Mouse (Mus musculus) embryonic facial prominence, embryonic 14.5 days (tissue): ENCODE measurements around the gene Exoc2. TPM values are rescaled to one million over a fixed set of nuclear protein-coding genes. Genes with fewer than 3 reads are reported as not detected.

Experiments
- ATAC-seq: fragments of 200-750 bp; cut with Nextera tagmentation; 2 replicates; pipeline ENCODE4 v1.8.0; 2017; ENCODE audit warnings: low read depth, moderate number of reproducible peaks, moderate TSS enrichment
- DNase-seq: peaks from one replicate; pipeline ENCODE4 v3.0.0-alpha.2; 2015; ENCODE audit warnings: low spot score
- H3K27ac ChIP-seq: fragments of 300-500 bp; sonication (generic); replicated peaks from 2 replicates; pipeline ENCODE4 v1.5.1; 2014; ENCODE audit warnings: low read depth, mild to moderate bottlenecking, low read length, moderate library complexity
- H3K27me3 ChIP-seq: fragments of 300-500 bp; sonication (generic); replicated peaks from 2 replicates; pipeline ENCODE4 v1.6.1; 2014; ENCODE audit warnings: low read length; ENCODE audit not compliant: control insufficient read depth, insufficient read depth
- H3K36me3 ChIP-seq: fragments of 300-500 bp; sonication (generic); 2 replicates; pipeline ENCODE4 v1.6.1; 2014; ENCODE audit warnings: low read length, mixed read lengths; ENCODE audit not compliant: control insufficient read depth, insufficient read depth
- H3K4me1 ChIP-seq: fragments of 300-500 bp; sonication (generic); 2 replicates; pipeline ENCODE4 v1.6.1; 2014; ENCODE audit warnings: antibody characterized with exemption, low read length; ENCODE audit not compliant: control insufficient read depth, insufficient read depth
- H3K4me2 ChIP-seq: fragments of 300-500 bp; sonication (generic); 2 replicates; pipeline ENCODE4 v1.6.1; 2014; ENCODE audit warnings: low read depth, mild to moderate bottlenecking, low read length, moderate library complexity, mixed read lengths
- H3K4me3 ChIP-seq: fragments of 300-500 bp; sonication (generic); 2 replicates; pipeline ENCODE4 v1.5.1; 2014; ENCODE audit warnings: low read depth, mild to moderate bottlenecking, low read length
- H3K9ac ChIP-seq: fragments of 300-500 bp; sonication (generic); 2 replicates; pipeline ENCODE4 v1.6.1; 2014; ENCODE audit warnings: low read depth, mild to moderate bottlenecking, low read length, moderate library complexity, mixed read lengths
- H3K9me3 ChIP-seq: fragments of 300-500 bp; sonication (generic); 2 replicates; pipeline ENCODE4 v1.6.1; 2016; ENCODE audit warnings: low read length; ENCODE audit not compliant: control insufficient read depth
- WGBS: fragments of 180-500 bp; shearing (Covaris S2); extraction: QIAGEN DNeasy Blood & Tissue Kit; methylation state at CpG from one replicate; pipeline ENCODE4 v1.1.7; 2014; 5-methylcytosine and 5-hydroxymethylcytosine counted together
- polyA plus RNA-seq: library from polyadenylated mRNA; unstranded; fragments of >200 nt; fragmentation: Nextera tagmentation; extraction: Ambion mirVana; gene quantifications from 2 replicates; pipeline ENCODE4 v1.2.1, GENCODE M21; 2014

The Exoc2 gene
- polyA plus RNA-seq, 1 experiment from 2014 or later: 26.8 TPM

GRCm38 (mm10) chr13:30901387-30902041 lies 72.4 kb downstream of the Exoc2 start:
- H3K9me3 ChIP-seq: no peaks in the 10 kb centered on the region
- DNase-seq: no peak
- no peaks in the 10 kb centered on the region for H3K4me1 ChIP-seq
- H3K4me2 ChIP-seq: no peak overlapping the region
- no peak overlapping the region for H3K27ac ChIP-seq
- H3K9ac ChIP-seq: no peak overlapping the region
- 83% methylated on average over 7 of the region's 7 CpGs for WGBS
- H3K36me3 ChIP-seq: peaks cover 36% of the 10 kb centered on the region
- no peak overlapping the region for H3K4me3 ChIP-seq
- no peaks in the 10 kb centered on the region for H3K27me3 ChIP-seq
- ATAC-seq: no peak

DNA sequence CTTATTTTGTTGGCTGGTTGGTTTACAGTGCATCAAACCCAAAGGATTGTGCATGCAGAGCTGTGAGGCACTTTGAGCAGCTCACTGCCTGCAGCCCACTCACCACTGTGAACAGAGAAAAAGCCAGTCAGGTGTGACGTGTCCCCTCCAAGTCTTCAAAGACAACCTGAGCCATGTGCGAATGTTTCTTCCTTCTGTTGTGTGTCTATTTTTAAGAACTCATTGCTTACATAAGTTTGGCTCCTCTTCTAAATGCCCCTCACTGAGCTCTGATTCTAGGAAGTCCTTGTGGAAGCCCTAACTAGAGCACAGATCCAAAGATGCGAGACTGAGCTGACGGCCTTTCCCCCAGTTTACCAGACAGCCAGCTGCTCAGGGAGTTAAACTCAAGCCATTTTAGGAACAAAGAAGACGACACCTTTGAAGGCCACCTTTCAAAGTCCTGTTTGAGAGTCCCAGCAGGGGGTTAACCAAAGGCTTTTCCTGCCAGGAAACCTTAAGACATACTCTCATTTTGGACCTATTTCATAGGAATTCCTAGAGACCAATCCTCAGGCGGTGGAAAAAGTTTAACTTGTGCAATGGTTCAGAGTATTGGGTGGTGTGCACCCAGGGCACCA lies 79.8 kb downstream of the Exoc2 start:
- 67% methylated on average over 6 of the region's 6 CpGs for WGBS
- DNase-seq: no peak

DNA sequence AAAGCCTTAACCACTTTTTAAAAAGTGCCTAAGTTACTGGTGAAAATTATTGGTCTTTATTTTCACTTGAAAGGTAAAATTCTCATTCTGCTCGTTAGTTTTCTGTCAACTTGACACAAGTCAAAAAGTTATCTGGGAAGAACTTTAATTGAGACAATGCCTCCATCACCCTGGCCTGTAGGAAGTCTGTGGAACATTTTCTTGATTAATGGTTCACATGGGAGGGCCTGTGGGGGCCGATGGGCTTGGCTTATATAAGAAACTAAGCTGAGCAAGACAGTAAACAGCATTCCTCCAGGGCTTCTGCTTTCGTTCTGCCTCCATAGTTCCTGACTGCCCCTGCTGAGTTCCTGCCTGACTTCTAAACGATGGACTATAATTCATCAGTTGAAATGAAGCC lies 81.6 kb downstream of the Exoc2 start:
- no peaks in the 10 kb centered on the region for H3K36me3 ChIP-seq
- DNase-seq (no peak), ATAC-seq (no peak)
- no peaks in the 10 kb centered on the region for H3K4me1 ChIP-seq
- H3K27ac ChIP-seq: no peak overlapping the region
- H3K9me3 ChIP-seq: no peaks in the 10 kb centered on the region
- H3K9ac ChIP-seq: no peak overlapping the region
- no peak overlapping the region for H3K4me2 ChIP-seq
- no peak overlapping the region for H3K4me3 ChIP-seq
- WGBS: 66% methylated on average over 4 of the region's 4 CpGs
- H3K27me3 ChIP-seq: no peaks in the 10 kb centered on the region

More for the DNA sequence above, 79.8 kb downstream of the Exoc2 start:
- Histone ChIP-seq H3K9me3 (no peaks in the 10 kb centered on the region), H3K27me3 (no peaks in the 10 kb centered on the region), H3K4me3 (no peak overlapping the region), H3K9ac (no peak overlapping the region), H3K4me1 (no peaks in the 10 kb centered on the region), H3K36me3 (peaks cover 4% of the 10 kb centered on the region; the same call in 1 of the 2 replicates), H3K4me2 (no peak overlapping the region), H3K27ac (no peak overlapping the region)
- no peak for ATAC-seq

DNA sequence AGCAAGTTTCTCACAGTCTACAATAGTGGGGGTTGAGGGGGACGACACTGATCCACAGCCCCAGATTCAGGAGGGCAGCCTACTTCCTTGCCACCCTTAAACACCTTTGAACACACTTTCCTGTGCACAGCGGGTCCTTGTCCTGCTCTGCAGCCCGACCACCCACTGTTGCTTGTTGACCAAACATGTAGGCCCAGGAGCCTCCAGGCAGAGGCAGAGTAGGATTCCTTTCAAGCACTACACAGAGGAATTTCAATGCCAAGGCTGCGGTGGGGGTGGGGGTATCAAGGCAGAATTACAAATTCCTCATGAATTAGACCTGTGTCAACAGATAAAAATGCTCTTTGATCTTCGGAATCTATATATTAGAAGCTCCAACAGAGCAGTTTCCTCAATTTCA lies 82.7 kb downstream of the Exoc2 start:
- Histone ChIP-seq H3K9ac (no peak overlapping the region), H3K27ac (no peak overlapping the region), H3K9me3 (no peaks in the 10 kb centered on the region), H3K4me1 (no peaks in the 10 kb centered on the region), H3K27me3 (no peaks in the 10 kb centered on the region), H3K36me3 (0 out of 2 replicates have a peak, but pooled peaks cover 5% of the 10 kb centered on the region), H3K4me3 (no peak overlapping the region), H3K4me2 (no peak overlapping the region)
- no peak for ATAC-seq
- 50% methylated on average over 5 of the region's 5 CpGs for WGBS
- peak; percentile 10 for DNase-seq

DNA sequence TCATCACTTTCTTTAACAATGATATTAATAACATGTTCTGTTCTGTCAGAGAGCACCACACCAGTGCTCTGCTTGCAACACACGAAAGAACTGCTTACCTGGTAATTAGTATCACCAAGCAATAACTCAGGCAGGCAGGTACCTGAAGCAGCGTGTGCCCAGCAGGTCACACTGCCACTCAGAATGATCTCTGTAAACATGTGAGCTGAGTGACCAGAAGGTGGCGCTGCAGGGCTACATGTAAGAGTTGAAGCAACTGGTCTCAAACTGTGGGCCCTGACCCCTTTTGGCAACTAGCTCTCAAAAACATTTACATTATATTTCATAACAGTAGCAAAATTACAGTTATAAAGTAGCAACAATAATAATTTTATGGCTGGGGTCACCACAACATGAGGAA lies 85.4 kb downstream of the Exoc2 start:
- WGBS: 12% methylated on average over 3 of the region's 3 CpGs
- H3K4me1 ChIP-seq: no peaks in the 10 kb centered on the region
- DNase-seq: peak; percentile 84

GRCm38 (mm10) chr13:30880310-30880709 lies 93.6 kb downstream of the Exoc2 start:
- DNase-seq (no peak), ATAC-seq (no peak)
- H3K27me3 ChIP-seq: no peaks in the 10 kb centered on the region
- no peak overlapping the region for H3K27ac ChIP-seq
- 90% methylated on average over 5 of the region's 5 CpGs for WGBS
- peaks cover 25% of the 10 kb centered on the region for H3K36me3 ChIP-seq
- H3K4me3 ChIP-seq: no peak overlapping the region
- H3K4me2 ChIP-seq: no peak overlapping the region
- H3K4me1 ChIP-seq: no peaks in the 10 kb centered on the region
- no peaks in the 10 kb centered on the region for H3K9me3 ChIP-seq
- no peak overlapping the region for H3K9ac ChIP-seq

More for the DNA sequence above, 85.4 kb downstream of the Exoc2 start:
- Histone ChIP-seq H3K27ac (no peak overlapping the region), H3K27me3 (no peaks in the 10 kb centered on the region), H3K9ac (no peak overlapping the region), H3K4me2 (no peak overlapping the region), H3K36me3 (peaks cover 13% of the 10 kb centered on the region; the same call in 1 of the 2 replicates), H3K4me3 (no peak overlapping the region), H3K9me3 (no peaks in the 10 kb centered on the region)
- no peak for ATAC-seq

DNA sequence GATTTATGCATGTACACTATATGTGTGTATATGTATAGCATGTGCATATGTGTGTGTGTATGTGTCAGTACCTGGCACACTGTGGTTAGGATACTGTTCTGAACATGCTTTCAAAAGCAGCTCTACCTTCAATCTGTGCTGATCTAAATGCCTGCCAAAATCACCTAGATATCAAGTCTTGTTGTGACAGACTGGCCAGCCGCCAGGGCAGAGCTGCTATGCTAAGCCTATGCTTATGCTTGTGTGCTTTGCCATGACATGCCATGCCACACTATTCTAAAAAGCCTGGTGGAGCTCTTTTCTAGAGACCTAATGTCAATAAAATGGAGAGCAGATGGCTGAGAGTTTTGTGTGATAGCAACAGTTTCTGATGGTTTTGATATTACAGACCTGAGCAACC lies 94.0 kb downstream of the Exoc2 start:
- ATAC-seq (no peak), DNase-seq (peak; percentile 56)
- peaks cover 26% of the 10 kb centered on the region for H3K36me3 ChIP-seq
- no peak overlapping the region for H3K4me3 ChIP-seq
- H3K27ac ChIP-seq: no peak overlapping the region
- 77% methylated on average over 1 of the region's 1 CpGs for WGBS
- no peaks in the 10 kb centered on the region for H3K4me1 ChIP-seq
- H3K27me3 ChIP-seq: no peaks in the 10 kb centered on the region
- H3K4me2 ChIP-seq: no peak overlapping the region
- H3K9ac ChIP-seq: no peak overlapping the region
- no peaks in the 10 kb centered on the region for H3K9me3 ChIP-seq

GRCm38 (mm10) chr13:30875825-30876224 lies 98.1 kb downstream of the Exoc2 start:
- Histone ChIP-seq H3K9me3 (no peaks in the 10 kb centered on the region), H3K36me3 (peaks cover 40% of the 10 kb centered on the region), H3K4me1 (no peaks in the 10 kb centered on the region), H3K4me3 (no peak overlapping the region), H3K27ac (no peak overlapping the region), H3K9ac (no peak overlapping the region), H3K27me3 (no peaks in the 10 kb centered on the region), H3K4me2 (no peak overlapping the region)
- ATAC-seq: no peak
- 91% methylated on average over 3 of the region's 3 CpGs for WGBS
- no peak for DNase-seq

DNA sequence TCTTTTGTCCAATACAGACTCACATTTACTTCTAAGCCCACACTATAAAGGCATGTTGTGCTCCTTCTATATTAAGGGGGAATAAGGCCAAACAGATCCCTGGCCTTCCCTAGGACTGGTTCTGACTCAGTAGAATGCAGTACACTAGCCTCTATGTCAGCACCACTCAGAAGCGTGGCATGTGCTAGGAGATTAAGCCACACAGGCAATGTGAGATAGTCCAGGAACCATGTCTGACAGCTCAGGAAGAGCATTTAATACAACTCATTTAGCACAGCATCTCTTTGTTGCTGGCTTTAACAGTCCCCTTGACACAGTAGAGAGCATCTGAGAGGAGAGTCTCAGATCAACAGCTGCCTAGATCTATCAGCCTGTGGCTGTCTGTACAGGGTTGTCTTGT lies 100.4 kb downstream of the Exoc2 start:
- Histone ChIP-seq H3K4me3 (no peak overlapping the region), H3K9ac (no peak overlapping the region), H3K4me2 (no peak overlapping the region), H3K4me1 (no peaks in the 10 kb centered on the region), H3K27me3 (no peaks in the 10 kb centered on the region), H3K36me3 (peaks cover 49% of the 10 kb centered on the region), H3K27ac (no peak overlapping the region), H3K9me3 (no peaks in the 10 kb centered on the region)
- DNase-seq: no peak
- no peak for ATAC-seq
- 85% methylated on average over 1 of the region's 1 CpGs for WGBS
